Mouse (Mus musculus) large intestine, adult 2 months (tissue): ENCODE measurements at regions not wholly inside any gene's neighbourhood (a gene's known extent, or its start where the extent isn't known, plus 50 kb on each side); places are given as distances from the start of the nearest gene placed in this dataset.

Experiments
- DNase-seq: peaks from one replicate; pipeline ENCODE4 v3.0.0-alpha.2; 2012; ENCODE audit warnings: low read depth, low spot score
- WGBS: fragments of 180-500 bp; shearing (Covaris S2); methylation state at CpG from one replicate; pipeline ENCODE4 v1.1.7; 2018; 5-methylcytosine and 5-hydroxymethylcytosine counted together

DNA sequence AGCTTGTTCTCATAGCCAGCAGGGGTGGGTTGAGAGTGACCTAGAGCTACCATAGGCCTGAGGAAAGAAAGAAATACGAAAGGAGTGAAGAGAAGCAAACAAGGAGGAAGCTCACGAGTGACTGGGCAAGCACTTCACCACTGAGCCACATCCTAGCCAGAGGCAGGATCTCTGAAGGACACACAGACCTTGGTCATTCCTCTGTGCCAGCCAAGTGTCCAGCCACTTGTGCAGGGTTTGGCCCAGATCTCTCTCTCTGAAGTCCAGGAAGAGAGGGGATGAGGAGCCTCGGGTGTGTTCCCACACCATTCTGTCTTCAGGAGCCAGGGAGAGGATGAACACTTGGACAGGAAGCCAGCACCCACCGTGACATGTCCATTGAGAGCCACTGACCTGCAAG is 271.7 kb upstream of the Prox1 start:
- 70% methylated on average over 4 of the region's 4 CpGs for WGBS
- no peak for DNase-seq

DNA sequence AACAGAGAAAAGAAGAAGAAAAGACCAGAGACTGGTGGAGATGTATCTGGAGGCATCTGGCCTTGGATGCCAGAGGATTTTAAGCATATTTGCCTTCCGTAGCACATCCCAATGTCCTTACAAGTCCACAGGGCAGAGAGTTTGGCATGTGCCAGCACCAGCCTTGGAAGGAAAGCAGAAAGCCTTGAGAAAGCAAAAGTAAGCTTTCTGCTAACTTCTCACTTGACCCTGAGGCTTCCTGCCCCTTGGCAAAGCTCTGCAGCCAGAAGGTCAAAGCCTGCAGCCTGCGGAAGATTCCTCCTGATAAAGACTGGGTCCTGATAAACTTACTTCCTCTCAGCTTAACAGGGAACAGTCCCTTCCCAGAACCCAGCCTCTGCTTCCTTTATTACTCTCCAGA is 268.3 kb upstream of the Prox1 start:
- DNase-seq = no peak
- WGBS = 74% methylated on average over 2 of the region's 2 CpGs

DNA sequence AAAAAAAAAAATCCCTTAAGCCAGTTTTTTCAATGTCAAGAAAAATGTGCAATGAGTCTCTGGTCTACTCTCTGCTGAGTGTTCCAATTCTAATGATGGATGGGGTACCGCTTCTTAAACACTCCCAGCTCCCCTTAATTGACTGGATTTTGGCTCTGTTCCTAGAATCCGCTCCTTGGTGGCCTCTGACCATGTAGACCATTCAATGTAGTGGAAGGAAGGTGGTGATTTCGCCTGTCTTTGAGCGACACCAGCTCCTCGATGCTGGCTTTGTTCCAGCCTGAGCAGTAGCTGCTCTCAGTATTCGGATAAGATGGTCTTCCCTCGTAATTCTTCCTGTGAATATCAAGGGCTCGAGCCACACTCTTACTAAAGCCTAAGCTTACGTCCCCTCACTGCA is 252.4 kb upstream of the Prox1 start:
- DNase-seq = no peak
- WGBS = 76% methylated on average over 9 of the region's 9 CpGs

DNA sequence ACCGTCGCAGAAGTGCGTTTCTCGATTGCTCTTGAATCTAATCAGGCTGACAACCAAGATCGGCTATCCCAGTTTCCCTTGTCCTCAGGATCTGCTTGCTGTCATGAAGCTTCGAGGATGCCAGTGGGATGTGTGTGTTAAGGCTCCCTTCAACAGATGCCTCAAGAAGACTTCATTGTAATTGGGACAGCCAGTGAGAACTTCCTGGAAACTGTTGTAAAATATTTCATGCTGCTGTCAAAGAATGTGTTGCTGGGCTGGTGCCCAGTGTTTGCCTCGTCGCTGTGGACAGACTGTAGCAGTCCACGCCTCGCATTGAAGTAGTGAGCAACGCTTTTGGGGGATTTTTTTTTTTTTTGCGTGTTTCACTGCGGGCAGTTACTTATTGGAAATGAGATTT is 249.2 kb upstream of the Prox1 start:
- peak; percentile 7 for DNase-seq
- WGBS = 33% methylated on average over 13 of the region's 13 CpGs

DNA sequence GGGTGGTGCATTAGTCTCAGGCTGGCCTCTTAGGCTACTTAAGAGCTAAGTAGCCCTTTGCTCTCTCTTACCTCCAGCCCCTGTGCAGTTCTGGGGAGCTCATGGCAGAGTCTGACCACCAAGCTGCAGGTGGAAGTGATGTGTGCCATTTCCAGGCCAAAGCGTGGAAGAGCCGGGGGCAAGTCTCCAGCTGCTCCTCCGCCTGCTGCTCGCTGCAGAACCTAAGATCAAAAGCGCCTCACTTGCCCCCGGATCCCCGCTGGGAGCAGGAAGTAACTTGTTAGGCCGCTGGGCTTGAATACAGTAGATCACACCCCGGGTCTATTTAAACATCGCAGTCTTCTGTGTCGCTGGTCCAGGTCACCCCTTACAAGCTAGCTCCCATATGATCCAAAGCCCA is 246.8 kb upstream of the Prox1 start:
- WGBS = 41% methylated on average over 11 of the region's 11 CpGs
- no peak for DNase-seq

DNA sequence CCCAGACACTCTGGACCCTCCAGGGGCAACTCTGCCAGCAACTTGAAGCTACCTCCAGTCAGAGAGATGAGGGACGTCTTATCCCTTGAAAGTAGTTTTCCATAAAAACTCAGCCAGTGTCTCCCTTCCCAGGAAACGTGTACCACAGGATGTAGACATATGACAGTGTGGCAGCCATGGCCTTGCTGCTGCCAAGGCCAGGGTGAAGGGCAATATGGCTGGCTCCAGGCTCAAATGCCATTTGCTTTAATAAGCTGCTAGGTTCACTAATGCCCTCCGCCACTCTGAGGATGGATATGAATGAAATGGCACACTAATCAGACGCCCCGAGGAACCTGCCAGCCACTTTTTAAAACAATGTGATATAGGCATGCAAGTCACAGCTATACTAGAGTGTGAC is 241.2 kb upstream of the Prox1 start:
- DNase-seq = no peak
- WGBS = 89% methylated on average over 5 of the region's 5 CpGs

DNA sequence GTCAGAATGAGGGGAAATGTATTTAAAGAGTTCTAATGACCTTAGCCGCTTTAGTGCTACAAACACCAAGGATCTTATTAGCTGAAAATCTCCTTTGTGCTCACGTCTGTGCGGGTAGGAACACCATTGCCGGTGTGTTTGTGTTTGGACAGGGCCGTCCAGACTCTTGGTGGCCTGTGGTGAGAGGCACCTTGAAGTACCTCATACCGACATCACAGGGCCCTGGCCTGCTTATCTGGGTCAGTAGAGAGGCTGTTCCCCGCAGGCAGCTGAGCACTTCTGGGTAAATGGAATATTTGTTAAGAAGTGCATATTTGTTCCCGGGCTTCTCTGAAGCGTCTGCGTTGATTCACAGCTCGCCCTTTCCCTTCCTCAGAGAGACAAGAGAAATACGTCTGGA is 232.8 kb upstream of the Prox1 start:
- no peak for DNase-seq
- WGBS = 68% methylated on average over 12 of the region's 12 CpGs

DNA sequence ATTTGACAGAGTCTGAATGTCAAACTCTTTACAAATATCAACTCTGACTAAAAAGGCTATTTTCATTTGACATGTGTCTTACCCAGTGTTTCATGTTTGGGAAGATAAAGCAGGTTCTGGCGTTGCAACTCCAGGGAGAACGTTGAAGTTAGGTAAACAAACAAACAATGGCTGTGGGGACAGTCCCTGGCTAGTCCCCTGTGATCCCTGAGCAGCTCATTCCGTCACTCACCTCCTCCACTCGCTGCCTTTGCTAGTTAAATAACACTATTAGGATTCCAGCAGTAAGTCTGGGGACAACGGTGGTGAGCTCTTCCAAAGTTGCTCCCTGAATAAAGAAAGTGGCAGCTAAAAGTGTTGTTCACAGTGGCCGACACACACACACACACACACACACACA is 227.8 kb upstream of the Prox1 start:
- WGBS = 48% methylated on average over 6 of the region's 6 CpGs
- DNase-seq = no peak

DNA sequence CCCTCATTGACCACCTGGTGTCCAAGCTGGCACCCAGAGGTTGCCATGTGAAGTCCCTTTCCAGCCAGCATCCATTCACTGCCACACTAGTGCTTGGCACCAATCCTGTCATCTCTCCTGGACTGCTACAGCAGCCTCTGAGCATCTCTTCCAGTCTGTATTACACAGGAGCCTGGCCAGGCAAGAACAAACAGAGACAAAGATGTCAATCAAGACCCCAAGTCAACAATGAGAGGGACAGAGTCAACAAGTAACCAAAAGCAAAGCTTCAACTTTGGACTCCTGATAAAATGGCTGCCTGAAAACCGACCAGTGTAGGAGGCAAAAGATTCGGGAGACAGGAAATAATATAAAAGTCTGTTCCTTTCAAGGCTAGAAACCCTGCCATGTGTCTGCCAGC is 227.3 kb upstream of the Prox1 start:
- WGBS = 24% methylated on average over 2 of the region's 2 CpGs
- DNase-seq = no peak

DNA sequence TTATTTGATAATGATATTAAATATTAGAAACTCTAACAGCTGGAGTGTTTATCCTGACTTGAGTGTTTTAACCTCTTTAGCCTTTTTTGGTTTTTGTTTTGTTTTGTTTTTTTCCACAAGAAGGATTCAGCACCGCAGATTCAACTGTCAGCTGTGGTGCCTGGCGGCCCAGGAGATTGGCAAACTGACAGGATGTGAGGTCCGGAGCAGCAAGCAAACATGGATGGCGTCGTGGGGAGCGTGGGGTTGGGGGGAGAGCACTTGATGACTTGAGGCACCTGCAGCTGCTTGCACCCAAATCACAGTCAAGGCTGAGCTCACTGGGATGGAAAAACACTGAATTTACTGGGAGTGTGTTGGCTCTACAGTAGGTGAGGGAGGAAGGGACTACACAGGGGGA is 222.5 kb upstream of the Prox1 start:
- WGBS = 57% methylated on average over 6 of the region's 6 CpGs
- DNase-seq = no peak

DNA sequence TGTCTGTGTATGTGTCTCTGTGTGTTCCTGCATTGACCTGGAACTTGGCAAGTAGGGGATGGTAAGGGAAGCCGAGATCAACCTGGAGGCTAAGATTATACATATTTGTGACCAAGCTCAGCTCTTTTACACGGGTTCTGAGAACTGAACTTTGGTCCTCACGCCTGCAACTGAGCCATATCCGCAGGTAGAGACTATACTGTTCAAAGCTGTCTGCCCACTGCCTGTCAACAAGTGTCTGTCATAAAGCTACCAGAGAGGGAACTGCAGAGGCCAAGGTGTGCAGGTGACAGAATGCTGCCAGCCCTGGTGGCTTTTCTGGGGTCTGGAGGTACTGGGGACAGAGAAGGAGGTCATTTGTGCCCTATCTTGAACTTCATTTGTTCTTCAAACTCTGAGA is 218.3 kb upstream of the Prox1 start:
- WGBS = 31% methylated on average over 4 of the region's 4 CpGs
- no peak for DNase-seq

DNA sequence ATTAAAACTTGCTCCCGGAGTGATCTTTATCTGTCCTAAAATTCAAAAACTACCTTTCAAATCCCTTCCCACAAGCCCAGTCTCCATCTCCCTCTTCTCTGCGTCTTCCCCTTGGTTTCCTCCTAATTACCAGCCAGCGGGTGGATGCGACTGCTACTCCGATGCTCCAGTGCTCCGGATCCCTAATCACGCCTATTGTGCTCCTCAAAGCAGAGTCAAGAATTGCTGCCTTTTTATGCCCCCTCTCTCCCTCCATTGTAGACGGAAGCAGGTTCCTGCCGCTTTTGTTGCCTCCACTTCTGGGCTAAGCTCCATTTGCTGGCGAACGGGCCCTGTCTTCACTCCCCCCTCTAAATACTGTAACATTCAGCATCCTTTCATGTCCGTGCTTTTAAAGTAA is 214.0 kb upstream of the Prox1 start:
- no peak for DNase-seq
- 78% methylated on average over 12 of the region's 12 CpGs for WGBS

DNA sequence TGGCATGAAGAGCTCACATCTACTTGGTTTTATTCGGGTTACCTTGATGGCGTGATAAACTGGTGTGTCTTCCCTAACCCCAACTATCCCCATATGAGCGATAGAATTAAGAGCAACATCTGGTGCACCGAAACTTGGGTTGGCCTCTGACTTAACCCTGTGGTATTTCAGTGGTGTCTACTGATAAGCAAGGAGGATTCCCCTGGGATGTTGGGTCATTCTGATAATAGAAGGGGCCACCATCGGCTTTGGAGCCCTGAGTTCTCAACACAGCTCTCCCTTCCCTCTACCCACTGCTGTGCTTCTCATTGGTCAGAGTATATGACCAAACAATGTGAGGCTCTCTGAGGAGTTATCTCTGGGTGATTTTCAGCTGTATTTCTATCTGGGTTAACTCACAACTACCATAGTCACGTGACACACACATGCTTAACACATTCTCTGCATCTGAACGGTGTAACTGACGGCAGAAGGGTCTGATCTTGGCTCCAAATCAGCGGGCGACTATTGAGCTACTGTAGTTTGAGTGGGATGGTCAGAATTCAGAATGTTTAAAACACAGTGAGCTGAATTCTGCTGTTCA is 212.8 kb upstream of the Prox1 start:
- WGBS = 79% methylated on average over 10 of the region's 10 CpGs

DNA sequence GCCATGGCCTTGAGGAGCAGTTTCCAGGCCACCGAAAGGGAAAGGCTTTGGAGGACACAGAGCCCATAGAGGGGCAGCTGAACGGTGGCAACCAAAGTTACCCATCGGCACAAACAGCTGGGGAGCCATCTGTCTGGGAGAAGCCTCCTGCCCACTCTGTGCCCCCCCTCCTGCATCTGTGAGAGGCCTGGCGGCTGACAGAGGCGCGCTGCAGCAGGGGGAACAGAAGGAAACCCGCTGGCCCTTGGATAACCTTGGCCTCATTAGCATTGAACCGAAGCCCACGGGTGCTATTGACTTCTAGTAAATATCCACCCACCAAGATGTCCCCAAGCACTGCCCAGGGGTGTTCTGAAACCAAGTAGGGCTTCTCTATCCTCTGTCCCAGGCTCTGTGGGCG is 209.6 kb upstream of the Prox1 start:
- DNase-seq = no peak
- WGBS = 63% methylated on average over 10 of the region's 10 CpGs

More for the DNA sequence above, 212.8 kb upstream of the Prox1 start:
- no peak for DNase-seq

DNA sequence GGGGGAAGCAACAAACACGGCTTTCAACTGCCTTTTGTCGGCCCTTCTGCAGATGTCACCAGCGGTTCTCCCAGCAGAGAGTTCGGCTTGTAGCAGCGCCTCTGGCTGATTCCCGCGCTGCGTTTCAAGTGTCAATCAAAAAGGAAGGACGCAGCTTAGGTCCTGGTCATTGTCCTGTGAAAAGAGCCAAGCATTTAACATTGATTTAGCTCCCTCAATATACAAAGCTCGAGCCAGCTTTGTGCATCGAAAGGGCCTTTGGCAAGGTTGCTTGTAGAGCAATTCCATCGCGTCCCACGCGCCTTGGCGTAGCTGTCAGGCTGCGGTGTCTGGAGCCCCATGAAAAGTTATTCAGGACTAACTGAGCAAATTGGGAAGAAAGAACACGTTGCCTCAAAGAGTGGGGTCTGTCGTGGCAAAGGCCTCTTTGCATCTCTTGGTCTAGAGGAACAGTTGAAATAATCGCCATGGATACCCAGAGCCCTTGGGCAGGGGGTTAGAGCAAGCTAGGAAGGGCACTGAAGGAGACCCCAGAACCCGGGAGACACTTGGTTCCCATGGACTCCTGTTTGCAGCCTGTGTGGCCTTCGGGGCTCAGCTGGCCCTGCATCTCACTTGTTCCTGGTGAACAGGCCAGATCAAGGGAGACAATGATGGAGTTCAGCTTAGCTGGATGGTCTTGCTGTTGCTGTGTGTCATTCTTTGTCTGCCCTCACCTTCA is 204.8 kb upstream of the Prox1 start:
- 83% methylated on average over 22 of the region's 22 CpGs for WGBS
- no peak for DNase-seq

DNA sequence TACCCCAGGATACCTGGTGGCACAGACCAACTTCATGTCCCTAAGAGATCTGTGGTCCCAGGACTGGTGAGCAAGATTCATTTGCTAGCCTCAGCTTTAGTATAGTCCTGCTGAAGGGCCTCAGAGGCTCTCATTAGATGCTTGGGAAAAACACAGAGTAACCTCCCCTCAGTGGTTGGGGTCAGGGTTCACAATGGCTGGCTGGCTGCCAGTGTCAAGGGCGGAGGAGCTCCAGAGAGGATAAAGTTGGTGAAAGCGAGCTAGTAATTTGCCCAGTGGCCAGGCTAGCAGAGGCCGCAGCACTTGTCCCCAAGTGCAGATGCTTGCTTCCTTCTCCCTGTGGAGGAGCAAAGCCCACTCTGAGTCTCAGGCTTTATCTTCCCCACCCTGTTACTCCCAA is 203.8 kb upstream of the Prox1 start:
- 27% methylated on average over 3 of the region's 3 CpGs for WGBS
- DNase-seq = no peak

DNA sequence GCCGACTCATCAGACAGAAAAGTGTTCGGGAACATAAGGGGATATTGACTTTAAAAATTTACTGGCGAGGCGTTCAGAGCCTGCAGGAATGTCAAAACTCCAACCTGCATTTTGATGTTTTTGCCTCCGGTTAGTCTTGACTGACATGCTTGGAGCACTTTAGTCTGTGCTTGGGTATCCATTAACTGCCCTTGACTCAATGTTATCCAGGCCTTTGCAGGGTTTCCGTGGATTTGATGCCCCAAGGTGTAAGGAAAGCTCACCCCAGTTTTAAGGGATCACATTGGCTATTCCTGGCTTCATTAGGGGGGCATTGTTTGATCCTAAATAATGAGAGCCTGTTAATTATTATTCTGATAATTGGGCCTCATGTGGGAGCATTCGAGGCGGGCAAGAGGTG is 196.1 kb upstream of the Prox1 start:
- 63% methylated on average over 8 of the region's 8 CpGs for WGBS
- no peak for DNase-seq

DNA sequence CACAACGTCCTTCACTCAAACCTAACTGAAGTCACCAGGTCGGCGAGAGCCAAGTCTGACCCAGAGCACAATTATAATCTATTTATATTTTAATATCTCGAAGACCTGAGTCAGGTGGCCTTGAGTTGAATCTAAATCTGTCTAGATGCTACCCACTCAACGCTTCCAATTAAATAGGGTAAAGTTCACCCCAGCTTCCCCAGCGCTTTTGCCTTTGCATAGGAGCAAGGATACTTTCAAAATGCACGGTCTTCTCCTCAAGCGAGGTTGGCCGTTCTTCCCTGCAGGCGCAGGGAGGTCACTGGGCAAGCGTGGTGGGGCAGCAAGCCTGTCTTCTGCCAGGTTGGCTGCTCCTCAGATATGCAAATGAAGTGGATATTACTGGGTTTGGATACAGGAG is 194.6 kb upstream of the Prox1 start:
- DNase-seq = no peak
- WGBS = 89% methylated on average over 11 of the region's 11 CpGs

DNA sequence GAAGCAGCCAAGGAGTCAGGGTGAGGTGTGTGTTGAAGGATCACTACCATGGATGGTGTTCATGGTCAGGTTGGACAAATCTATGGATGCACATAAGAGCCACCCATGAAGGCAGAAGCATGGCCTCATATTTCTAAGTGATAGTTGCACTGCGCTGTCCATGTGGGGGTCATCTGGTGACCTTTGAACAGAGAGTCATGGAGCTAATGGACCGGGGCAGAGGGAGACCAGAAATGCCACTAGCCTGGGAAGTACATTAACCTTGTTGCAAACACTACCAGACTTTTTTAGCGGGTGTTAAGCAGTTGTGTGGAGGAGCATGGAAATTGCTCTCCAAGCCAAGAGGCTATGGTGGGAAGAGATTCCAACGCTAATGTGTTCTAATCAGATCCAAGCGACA is 190.1 kb upstream of the Prox1 start:
- 97% methylated on average over 5 of the region's 5 CpGs for WGBS
- DNase-seq = no peak

DNA sequence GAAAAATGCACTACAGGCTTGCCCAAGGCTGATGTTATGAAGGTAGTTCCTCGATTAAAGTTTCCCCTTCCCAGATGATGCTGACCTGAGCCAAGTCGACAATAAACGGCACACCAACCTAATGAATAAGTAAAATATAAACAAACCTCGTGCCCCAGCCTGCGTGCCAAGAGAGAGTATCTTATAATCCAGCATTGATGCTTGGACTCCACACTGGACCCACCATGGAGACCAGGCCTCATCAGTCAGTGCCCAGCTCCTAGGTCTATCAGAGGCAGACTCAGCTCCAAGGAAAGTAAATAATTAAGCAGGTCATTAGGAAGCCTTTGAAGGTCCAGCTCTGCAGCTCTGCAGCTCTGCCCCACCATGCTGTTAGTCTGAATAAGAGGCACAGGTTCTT is 187.3 kb upstream of the Prox1 start:
- 65% methylated on average over 5 of the region's 5 CpGs for WGBS
- DNase-seq = no peak

DNA sequence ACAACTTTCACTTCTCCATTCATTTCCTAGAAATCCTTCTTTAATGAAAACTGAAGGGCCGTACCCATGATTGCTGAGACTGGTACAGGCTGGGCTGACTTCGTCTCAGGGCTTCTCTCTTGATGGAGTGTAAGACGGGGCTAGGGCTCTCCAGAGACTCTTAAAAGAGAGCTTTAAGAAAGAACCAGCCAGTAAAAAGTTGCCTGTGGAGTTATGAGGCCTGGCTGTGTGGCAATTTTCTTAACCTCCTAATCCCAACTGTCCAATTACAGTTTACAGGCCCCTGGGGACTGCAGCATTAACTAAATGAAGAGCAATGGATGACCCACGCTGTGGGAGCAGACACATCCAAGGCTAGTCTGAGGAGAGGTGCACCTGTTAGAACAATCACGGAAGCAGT is 177.1 kb upstream of the Prox1 start:
- 73% methylated on average over 5 of the region's 5 CpGs for WGBS
- no peak for DNase-seq

DNA sequence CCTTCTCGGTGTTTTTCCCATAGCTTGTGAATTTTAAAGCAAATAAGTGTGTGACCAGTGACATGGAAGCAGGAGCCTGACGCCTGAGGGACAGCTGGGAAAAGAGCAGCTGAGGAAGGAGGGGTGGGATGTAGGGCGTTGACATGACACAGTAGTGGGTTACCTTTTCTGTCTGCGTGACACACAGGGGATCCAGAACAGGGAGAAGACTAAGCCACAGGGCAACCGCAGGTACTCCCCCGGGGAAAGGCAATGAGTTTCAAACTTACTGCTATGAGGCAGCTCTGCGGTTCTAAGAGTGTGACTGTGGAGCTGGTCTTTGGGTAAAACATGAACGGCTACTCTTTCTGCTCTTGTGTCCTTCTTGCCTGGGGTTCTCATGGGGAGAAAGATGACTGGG is 170.2 kb upstream of the Prox1 start:
- DNase-seq = no peak
- 78% methylated on average over 8 of the region's 8 CpGs for WGBS
